Mouse (Mus musculus) cerebellum, adult 11-12 months (tissue): ENCODE measurements around the gene Neo1.

ENCODE experiments used
- DNase-seq: peaks from one replicate; pipeline ENCODE4 v3.0.0; 2022

Gene Neo1

GRCm38 (mm10) chr9:59036159-59036731 is at the start of gene Neo1:
Gene Neo1 (minus strand): TSS chr9:59036441.
- DNase-seq = peak; percentile 96

GRCm38 (mm10) chr9:59075632-59076031 is 39.4 kb upstream of the Neo1 start:
- DNase-seq = no peak

- no peak for DNase-seq
Observed at GRCm38 (mm10) chr9:59073887-59074286, 37.6 kb upstream of the Neo1 start.

- DNase-seq = no peak
Observed at GRCm38 (mm10) chr9:59072076-59072777, 36.0 kb upstream of the Neo1 start.

- no peak for DNase-seq
Observed at GRCm38 (mm10) chr9:59071220-59071977, 35.2 kb upstream of the Neo1 start.

- DNase-seq = no peak
Observed at GRCm38 (mm10) chr9:59070216-59070615, 34.0 kb upstream of the Neo1 start.

GRCm38 (mm10) chr9:59065616-59066301 is 29.5 kb upstream of the Neo1 start:
- no peak for DNase-seq

- no peak for DNase-seq
Observed at GRCm38 (mm10) chr9:59062409-59062808, 26.2 kb upstream of the Neo1 start.

GRCm38 (mm10) chr9:59060026-59060605 is 23.9 kb upstream of the Neo1 start:
- DNase-seq = no peak

- no peak for DNase-seq
Observed at GRCm38 (mm10) chr9:59059158-59059557, 22.9 kb upstream of the Neo1 start.

- no peak for DNase-seq
Observed at GRCm38 (mm10) chr9:59058060-59058459, 21.8 kb upstream of the Neo1 start.

GRCm38 (mm10) chr9:59056281-59056680 is 20.0 kb upstream of the Neo1 start:
- no peak for DNase-seq

- no peak for DNase-seq
Observed at GRCm38 (mm10) chr9:59041805-59042204, 5.6 kb upstream of the Neo1 start.

- DNase-seq = no peak
Observed at GRCm38 (mm10) chr9:59036732-59037341, 596 bp upstream of the Neo1 start.

- peak; percentile 59 for DNase-seq
Observed at GRCm38 (mm10) chr9:59035342-59036158, 691 bp downstream of the Neo1 start.

GRCm38 (mm10) chr9:59034836-59035235 is 1.4 kb downstream of the Neo1 start:
- DNase-seq = no peak

- no peak for DNase-seq
Observed at GRCm38 (mm10) chr9:59033492-59033891, 2.7 kb downstream of the Neo1 start.

GRCm38 (mm10) chr9:59024245-59024844 is 11.9 kb downstream of the Neo1 start:
- no peak for DNase-seq

GRCm38 (mm10) chr9:59016060-59016719 is 20.1 kb downstream of the Neo1 start:
- no peak for DNase-seq

GRCm38 (mm10) chr9:59013365-59013764 is 22.9 kb downstream of the Neo1 start:
- no peak for DNase-seq
